Mouse (Mus musculus) erythroblast, embryonic 14.5 days (primary cell): ENCODE data around the gene Fstl4. TPM values are rescaled to one million over a fixed set of nuclear protein-coding genes. Genes with fewer than 3 reads are reported as not detected.
"Not testable (repeated sequence)": the region's sequence is repeated elsewhere in the genome, so short reads cannot be mapped to it uniquely, and the experiment has no call there.

Experiments used
- H3K27me3 ChIP-seq: 2 replicates; pipeline ENCODE4 v1.6.1; 2012; ENCODE audit warnings: inconsistent platforms; ENCODE audit not compliant: control insufficient read depth
- H3K36me3 ChIP-seq: 2 replicates; pipeline ENCODE4 v1.6.1; 2012; ENCODE audit warnings: mild to moderate bottlenecking, inconsistent platforms; ENCODE audit not compliant: control insufficient read depth
- H3K4me1 ChIP-seq: 2 replicates; pipeline ENCODE4 v1.6.1; 2012; ENCODE audit warnings: inconsistent platforms; ENCODE audit not compliant: control insufficient read depth
- H3K4me3 ChIP-seq: replicated peaks from 2 replicates; pipeline ENCODE3; 2012; ENCODE audit warnings: moderate library complexity, mild to moderate bottlenecking, inconsistent platforms
- H3K9me3 ChIP-seq: 2 replicates; pipeline ENCODE4 v1.6.1; 2012; ENCODE audit warnings: low read length, inconsistent platforms, mixed read lengths; ENCODE audit not compliant: control insufficient read depth
- GATA1 ChIP-seq: IDR thresholded peaks from 2 replicates; pipeline ENCODE4 v1.6.1; 2012; ENCODE audit warnings: low read length, inconsistent platforms, mixed read lengths
- TAL1 ChIP-seq: IDR thresholded peaks from 3 replicates; pipeline ENCODE4 v1.6.1; 2012; ENCODE audit warnings: low read length, inconsistent platforms, mixed read lengths
- polyA plus RNA-seq: library from polyadenylated mRNA; stranded (reverse); fragments of >175 nt; gene quantifications from 2 replicates; pipeline ENCODE4 v1.2.3, GENCODE M21; 2012

The Fstl4 gene
- polyA plus RNA-seq, 1 experiment, result not detected

DNA sequence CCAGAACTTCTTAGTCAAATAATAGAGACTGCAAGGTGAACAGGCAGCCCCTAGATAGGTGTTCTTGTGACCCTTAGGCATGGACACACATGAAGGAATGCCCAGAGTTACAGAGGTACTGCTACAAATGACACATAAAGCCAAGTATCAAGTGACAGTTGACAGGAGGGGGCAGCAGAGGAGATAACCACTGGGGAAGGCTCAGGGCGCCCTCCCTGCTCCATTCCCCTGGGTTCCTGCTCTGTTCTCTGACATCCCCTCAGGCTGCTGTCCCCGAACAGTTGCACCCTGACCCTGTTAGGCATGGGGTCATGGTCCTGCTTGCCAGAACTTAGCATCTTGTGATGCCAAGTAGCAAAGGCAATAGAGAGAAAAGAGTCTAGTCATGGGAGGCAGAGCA lies 402.0 kb downstream of the Fstl4 start:
- no peaks in the 10 kb centered on the region for H3K27me3 ChIP-seq
- H3K4me1 ChIP-seq, result no peaks in the 10 kb centered on the region
- H3K4me3 ChIP-seq, result no peak overlapping the region
- H3K9me3 ChIP-seq, result no peaks in the 10 kb centered on the region
- TF ChIP-seq TAL1 (no peak), GATA1 (no peak)
- no peaks in the 10 kb centered on the region for H3K36me3 ChIP-seq

- Histone ChIP-seq H3K9me3 (no peaks in the 10 kb centered on the region), H3K4me1 (no peaks in the 10 kb centered on the region), H3K27me3 (no peaks in the 10 kb centered on the region), H3K4me3 (no peak overlapping the region), H3K36me3 (no peaks in the 10 kb centered on the region)
- TF ChIP-seq GATA1 (no peak), TAL1 (no peak)
Measured at GRCm38 (mm10) chr11:53182177-53182852, 417.9 kb downstream of the Fstl4 start.

DNA sequence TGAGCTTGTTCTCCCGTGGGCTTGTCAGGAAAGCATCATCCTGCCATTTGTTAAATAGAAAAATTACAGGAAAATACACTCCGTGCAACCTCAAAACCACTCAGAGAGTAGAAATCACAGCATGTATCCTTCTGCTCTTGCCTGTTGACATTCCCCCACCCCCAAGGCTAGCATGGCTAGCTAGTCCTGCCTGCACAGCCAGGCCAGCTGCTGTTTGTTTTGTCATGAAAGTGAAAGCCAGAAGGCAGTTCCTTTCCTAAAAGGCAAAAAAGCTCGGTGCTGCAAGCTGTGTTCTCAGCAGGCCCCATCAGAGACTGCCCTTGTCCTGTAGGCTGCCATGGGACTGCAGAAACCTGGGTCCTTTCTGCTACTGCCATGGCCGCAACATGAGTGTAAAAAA lies 418.4 kb downstream of the Fstl4 start:
- H3K36me3 ChIP-seq, result no peaks in the 10 kb centered on the region
- no peaks in the 10 kb centered on the region for H3K4me1 ChIP-seq
- no peaks in the 10 kb centered on the region for H3K9me3 ChIP-seq
- TF ChIP-seq TAL1 (no peak), GATA1 (no peak)
- no peaks in the 10 kb centered on the region for H3K27me3 ChIP-seq
- H3K4me3 ChIP-seq, result no peak overlapping the region

- no peaks in the 10 kb centered on the region for H3K9me3 ChIP-seq
- no peaks in the 10 kb centered on the region for H3K36me3 ChIP-seq
- H3K4me1 ChIP-seq, result no peaks in the 10 kb centered on the region
- no peak overlapping the region for H3K4me3 ChIP-seq
- TF ChIP-seq TAL1, result no peak
- no peak for TF ChIP-seq GATA1
- H3K27me3 ChIP-seq, result no peaks in the 10 kb centered on the region
Measured at GRCm38 (mm10) chr11:53184046-53184445, 419.6 kb downstream of the Fstl4 start.

DNA sequence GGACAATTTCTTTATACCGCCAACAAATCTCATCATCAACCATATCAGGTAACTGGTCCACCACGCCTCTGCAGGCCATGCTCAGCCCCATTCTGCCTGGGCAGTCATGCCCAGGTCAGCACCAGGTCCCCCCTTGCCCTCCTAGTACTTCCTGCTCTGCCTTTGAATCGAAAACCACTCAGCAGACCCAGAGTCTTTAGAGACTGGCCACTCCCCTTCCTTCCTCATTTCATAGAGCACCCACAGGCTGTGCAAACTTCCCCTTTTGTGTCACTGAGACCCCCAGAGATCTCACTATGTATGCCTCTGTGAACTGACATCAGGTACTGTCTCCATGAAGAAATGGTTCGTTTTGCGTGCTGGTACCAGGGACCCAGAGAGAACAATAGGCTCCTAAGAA lies 420.3 kb downstream of the Fstl4 start:
- Histone ChIP-seq H3K9me3 (no peaks in the 10 kb centered on the region), H3K4me1 (no peaks in the 10 kb centered on the region), H3K27me3 (no peaks in the 10 kb centered on the region), H3K36me3 (no peaks in the 10 kb centered on the region), H3K4me3 (no peak overlapping the region)
- TF ChIP-seq TAL1 (no peak), GATA1 (no peak)

GRCm38 (mm10) chr11:53187427-53188140 lies 423.1 kb downstream of the Fstl4 start:
- TF ChIP-seq GATA1, result no peak
- TF ChIP-seq TAL1, result no peak
- no peaks in the 10 kb centered on the region for H3K9me3 ChIP-seq
- H3K36me3 ChIP-seq, result no peaks in the 10 kb centered on the region
- no peaks in the 10 kb centered on the region for H3K4me1 ChIP-seq
- H3K4me3 ChIP-seq, result no peak overlapping the region
- no peaks in the 10 kb centered on the region for H3K27me3 ChIP-seq

- H3K36me3 ChIP-seq, H3K4me1 ChIP-seq, H3K9me3 ChIP-seq, H3K4me3 ChIP-seq, H3K27me3 ChIP-seq: not testable (repeated sequence)
Measured at GRCm38 (mm10) chr11:53196551-53196950, 432.1 kb downstream of the Fstl4 start.

DNA sequence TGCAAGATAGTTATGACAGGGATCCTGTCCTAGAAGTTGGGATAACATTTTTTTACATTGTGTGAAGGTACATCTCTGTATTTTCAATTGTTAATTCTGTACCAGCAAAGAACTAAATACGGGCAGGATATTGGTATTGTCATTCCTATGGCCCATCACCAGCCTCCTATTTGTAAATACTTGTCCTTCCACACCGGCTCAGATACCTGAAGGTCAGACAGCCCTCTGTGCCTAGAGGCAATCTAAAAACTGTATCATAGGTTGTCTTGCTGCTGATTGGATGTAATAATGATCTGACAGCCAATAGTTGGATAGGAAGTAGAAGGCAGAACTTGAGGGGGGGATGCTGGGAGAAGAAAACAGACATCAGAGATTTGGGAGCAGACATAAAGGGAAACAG lies 432.7 kb downstream of the Fstl4 start:
- no peak overlapping the region for H3K4me3 ChIP-seq
- no peaks in the 10 kb centered on the region for H3K27me3 ChIP-seq
- no peak for TF ChIP-seq TAL1
- TF ChIP-seq GATA1, result no peak
- no peaks in the 10 kb centered on the region for H3K4me1 ChIP-seq
- H3K36me3 ChIP-seq, result no peaks in the 10 kb centered on the region
- H3K9me3 ChIP-seq, result no peaks in the 10 kb centered on the region

DNA sequence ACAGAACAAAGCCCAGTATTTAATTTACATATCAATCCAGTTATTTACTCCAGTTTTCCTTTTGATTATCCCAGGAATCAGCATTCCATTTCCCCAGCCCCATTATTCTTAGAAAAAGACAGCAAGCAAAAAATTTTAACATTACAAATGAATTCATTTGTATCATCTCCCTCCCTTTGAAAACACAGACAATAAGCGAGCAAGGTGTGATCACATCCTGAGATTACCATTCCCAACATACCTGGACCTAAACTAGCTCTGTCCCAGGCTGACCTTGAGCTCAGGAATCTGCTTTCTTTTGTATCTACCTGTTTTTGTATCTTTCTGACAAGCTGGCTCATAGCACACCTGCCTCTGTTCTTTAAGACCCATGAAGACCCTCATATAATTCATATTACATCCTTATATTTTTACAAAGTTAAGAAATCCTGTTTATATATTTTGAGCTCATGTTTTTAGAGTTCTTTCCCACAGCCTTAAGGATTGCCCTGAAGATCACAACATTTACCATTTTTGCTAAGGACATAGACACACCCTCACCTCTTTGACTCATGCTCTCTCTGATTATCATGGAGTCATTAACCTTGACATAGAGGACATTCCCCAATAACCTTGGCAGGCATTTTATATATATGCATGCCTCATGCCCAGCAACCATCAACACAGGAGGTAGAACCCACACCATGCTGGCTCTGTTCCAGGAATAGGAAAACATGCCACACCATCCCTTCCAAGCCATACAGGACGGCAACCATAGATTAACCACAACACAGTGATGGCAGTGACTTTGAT lies 438.2 kb downstream of the Fstl4 start:
- TF ChIP-seq TAL1, result no peak
- TF ChIP-seq GATA1, result no peak
- no peaks in the 10 kb centered on the region for H3K27me3 ChIP-seq
- H3K36me3 ChIP-seq, result no peaks in the 10 kb centered on the region
- no peaks in the 10 kb centered on the region for H3K4me1 ChIP-seq
- H3K4me3 ChIP-seq, result no peak overlapping the region
- no peaks in the 10 kb centered on the region for H3K9me3 ChIP-seq
